Mouse (Mus musculus): ENCODE data around the gene Zic5. TPM values are rescaled to one million over a fixed set of nuclear protein-coding genes. Genes with fewer than 3 reads are reported as not detected.
A peak's percentile ranks its signal among the peaks of the same experiment; 100 is the strongest.

Gene Zic5
- total and polyA plus RNA-seq, 2 experiments from 2014 or later = 31.0 to 51.3 TPM

GRCm38 (mm10) chr14:122449601-122450495 is 15.6 kb downstream of the Zic5 start:
- H3K27ac ChIP-seq = peak overlapping the region; percentile 92
- DNase-seq (ENCODE audit: low spot score) (peak; percentile 73), ATAC-seq (0 out of 2 replicates have a peak, but pooled peaks have one; percentile 15)
- 2% methylated on average over 29 of the region's 29 CpGs for WGBS
- H3K9me3 ChIP-seq (ENCODE audit: low read length) = no peaks in the 10 kb centered on the region
- TF ChIP-seq CTCF (IDR thresholded peaks at IDR 0.05; ENCODE audit: low read depth) = no peak
- peak overlapping the region; percentile 72 for H3K4me2 ChIP-seq (ENCODE audit: low read depth, low read length)
- H3K4me3 ChIP-seq (ENCODE audit: low read length) = peak overlapping the region; percentile 50
- peaks cover 15% of the 10 kb centered on the region; the same call in 1 of the 2 replicates for H3K27me3 ChIP-seq (ENCODE audit: insufficient read depth, low read length)
- H3K36me3 ChIP-seq (ENCODE audit: insufficient read depth, low read length) = no peaks in the 10 kb centered on the region
- peak overlapping the region; percentile 67 for H3K9ac ChIP-seq (replicated peaks; ENCODE audit: low read length)
- H3K4me1 ChIP-seq (ENCODE audit: insufficient read depth, low read length) = peaks cover 25% of the 10 kb centered on the region; the same call in 1 of the 2 replicates

- Histone ChIP-seq H3K27me3 (ENCODE audit: insufficient read depth, low read length) (no peaks in the 10 kb centered on the region), H3K4me2 (ENCODE audit: low read depth, low read length) (no peak overlapping the region), H3K36me3 (ENCODE audit: insufficient read depth, low read length) (no peaks in the 10 kb centered on the region), H3K9me3 (ENCODE audit: low read length) (no peaks in the 10 kb centered on the region), H3K27ac (no peak overlapping the region), H3K4me3 (ENCODE audit: low read length) (no peak overlapping the region), H3K4me1 (ENCODE audit: insufficient read depth, low read length) (no peaks in the 10 kb centered on the region), H3K9ac (replicated peaks; ENCODE audit: low read length) (no peak overlapping the region)
- peak; percentile 45; the same call in 1 of the 2 replicates for ATAC-seq
- 53% methylated on average over 10 of the region's 10 CpGs for WGBS
- no peak for DNase-seq (ENCODE audit: low spot score)
- TF ChIP-seq CTCF (IDR thresholded peaks at IDR 0.05; ENCODE audit: low read depth) = no peak
Observed at GRCm38 (mm10) chr14:122436850-122437249, 28.6 kb downstream of the Zic5 start.

- Histone ChIP-seq H3K4me2 (ENCODE audit: low read depth, low read length) (no peak overlapping the region), H3K27ac (no peak overlapping the region), H3K27me3 (ENCODE audit: insufficient read depth, low read length) (no peaks in the 10 kb centered on the region), H3K4me3 (ENCODE audit: low read length) (no peak overlapping the region), H3K9me3 (ENCODE audit: low read length) (no peaks in the 10 kb centered on the region), H3K9ac (replicated peaks; ENCODE audit: low read length) (no peak overlapping the region), H3K4me1 (ENCODE audit: insufficient read depth, low read length) (no peaks in the 10 kb centered on the region), H3K36me3 (ENCODE audit: insufficient read depth, low read length) (no peaks in the 10 kb centered on the region)
- TF ChIP-seq CTCF (IDR thresholded peaks at IDR 0.05; ENCODE audit: low read depth) = no peak
- ATAC-seq = no peak
- no peak for DNase-seq (ENCODE audit: low spot score)
- 86% methylated on average over 10 of the region's 10 CpGs for WGBS
Observed at GRCm38 (mm10) chr14:122434039-122434438, 31.4 kb downstream of the Zic5 start.

GRCm38 (mm10) chr14:122432558-122432957 is 32.9 kb downstream of the Zic5 start:
- no peak overlapping the region for H3K4me2 ChIP-seq (ENCODE audit: low read depth, low read length)
- no peaks in the 10 kb centered on the region for H3K27me3 ChIP-seq (ENCODE audit: insufficient read depth, low read length)
- H3K27ac ChIP-seq = peak overlapping the region; percentile 15; the same call in 1 of the 2 replicates
- TF ChIP-seq CTCF (IDR thresholded peaks at IDR 0.05; ENCODE audit: low read depth) = no peak
- H3K36me3 ChIP-seq (ENCODE audit: insufficient read depth, low read length) = no peaks in the 10 kb centered on the region
- no peak overlapping the region for H3K9ac ChIP-seq (replicated peaks; ENCODE audit: low read length)
- no peaks in the 10 kb centered on the region for H3K4me1 ChIP-seq (ENCODE audit: insufficient read depth, low read length)
- DNase-seq (ENCODE audit: low spot score) = no peak
- 54% methylated on average over 3 of the region's 3 CpGs for WGBS
- H3K9me3 ChIP-seq (ENCODE audit: low read length) = no peaks in the 10 kb centered on the region
- no peak overlapping the region for H3K4me3 ChIP-seq (ENCODE audit: low read length)
- ATAC-seq = no peak

- Histone ChIP-seq H3K27me3 (ENCODE audit: insufficient read depth, low read length) (no peaks in the 10 kb centered on the region), H3K9ac (replicated peaks; ENCODE audit: low read length) (no peak overlapping the region), H3K4me2 (ENCODE audit: low read depth, low read length) (no peak overlapping the region), H3K4me1 (ENCODE audit: insufficient read depth, low read length) (no peaks in the 10 kb centered on the region; the same call in 1 of the 2 replicates), H3K9me3 (ENCODE audit: low read length) (no peaks in the 10 kb centered on the region), H3K27ac (no peak overlapping the region), H3K36me3 (ENCODE audit: insufficient read depth, low read length) (no peaks in the 10 kb centered on the region), H3K4me3 (ENCODE audit: low read length) (no peak overlapping the region)
- ATAC-seq = no peak
- no peak for DNase-seq (ENCODE audit: low spot score)
- TF ChIP-seq CTCF (IDR thresholded peaks at IDR 0.05; ENCODE audit: low read depth) = no peak
- WGBS = 54% methylated on average over 3 of the region's 3 CpGs
Observed at GRCm38 (mm10) chr14:122427654-122428053, 37.8 kb downstream of the Zic5 start.

GRCm38 (mm10) chr14:122427204-122427560 is 38.3 kb downstream of the Zic5 start:
- H3K36me3 ChIP-seq (ENCODE audit: insufficient read depth, low read length) = no peaks in the 10 kb centered on the region
- no peaks in the 10 kb centered on the region; the same call in 1 of the 2 replicates for H3K4me1 ChIP-seq (ENCODE audit: insufficient read depth, low read length)
- WGBS = 23% methylated on average over 8 of the region's 8 CpGs
- no peaks in the 10 kb centered on the region for H3K9me3 ChIP-seq (ENCODE audit: low read length)
- H3K4me2 ChIP-seq (ENCODE audit: low read depth, low read length) = 0 out of 2 replicates have a peak overlapping the region, but pooled peaks have one; percentile 5
- peak; percentile 83 for ATAC-seq
- peak; percentile 58 for DNase-seq (ENCODE audit: low spot score)
- no peak overlapping the region for H3K4me3 ChIP-seq (ENCODE audit: low read length)
- H3K9ac ChIP-seq (replicated peaks; ENCODE audit: low read length) = no peak overlapping the region
- H3K27ac ChIP-seq = peak overlapping the region; percentile 54
- TF ChIP-seq CTCF (IDR thresholded peaks at IDR 0.05; ENCODE audit: low read depth) = no peak
- H3K27me3 ChIP-seq (ENCODE audit: insufficient read depth, low read length) = no peaks in the 10 kb centered on the region

Measured in hindbrain, postnatal 0 days (tissue).